Mouse (Mus musculus) liver, adult (tissue): ENCODE measurements around the gene Sun1.
A peak's percentile ranks its signal among the peaks of the same experiment; 100 is the strongest.

Source experiments
- GATA4 ChIP-seq: IDR thresholded peaks from 2 replicates; pipeline ENCODE4 v1.6.1; 2014; ENCODE audit warnings: mild to moderate bottlenecking, low read length; ENCODE audit not compliant: insufficient replicate concordance

Sun1 gene

GRCm38 (mm10) chr5:139199995-139200769 lies at the start of gene Sun1:
TSS of gene Sun1 (plus strand) at chr5:139200637.
- TF ChIP-seq GATA4: peak; percentile 68; the same call in 1 of the 2 replicates

GRCm38 (mm10) chr5:139160899-139161298 lies 39.5 kb upstream of the Sun1 start:
- no peak for TF ChIP-seq GATA4

GRCm38 (mm10) chr5:139161632-139162031 lies 38.8 kb upstream of the Sun1 start:
- no peak for TF ChIP-seq GATA4

- no peak for TF ChIP-seq GATA4
These were observed 33.6 kb upstream of the Sun1 start for GRCm38 (mm10) chr5:139166781-139167361.

GRCm38 (mm10) chr5:139167548-139167947 lies 32.9 kb upstream of the Sun1 start:
- TF ChIP-seq GATA4: no peak

GRCm38 (mm10) chr5:139171929-139172328 lies 28.5 kb upstream of the Sun1 start:
- no peak for TF ChIP-seq GATA4

GRCm38 (mm10) chr5:139174141-139174540 lies 26.3 kb upstream of the Sun1 start:
- no peak for TF ChIP-seq GATA4

GRCm38 (mm10) chr5:139174556-139175547 lies 25.6 kb upstream of the Sun1 start:
- TF ChIP-seq GATA4: no peak

- TF ChIP-seq GATA4: no peak
These were observed 21.4 kb upstream of the Sun1 start for GRCm38 (mm10) chr5:139178895-139179631.

- TF ChIP-seq GATA4: no peak
These were observed 17.3 kb upstream of the Sun1 start for GRCm38 (mm10) chr5:139183131-139183530.

GRCm38 (mm10) chr5:139183601-139184000 lies 16.8 kb upstream of the Sun1 start:
- no peak for TF ChIP-seq GATA4

- TF ChIP-seq GATA4: no peak
These were observed 15.5 kb upstream of the Sun1 start for GRCm38 (mm10) chr5:139184897-139185296.

- no peak for TF ChIP-seq GATA4
These were observed 10.7 kb upstream of the Sun1 start for GRCm38 (mm10) chr5:139189726-139190125.

GRCm38 (mm10) chr5:139190958-139191357 lies 9.5 kb upstream of the Sun1 start:
- no peak for TF ChIP-seq GATA4

- TF ChIP-seq GATA4: no peak
These were observed 1.7 kb upstream of the Sun1 start for GRCm38 (mm10) chr5:139198779-139199178.
